Mouse (Mus musculus) liver, adult 2 months (tissue): ENCODE measurements at regions not wholly inside any gene's neighbourhood (a gene's known extent, or its start where the extent isn't known, plus 50 kb on each side); places are given as distances from the start of the nearest gene placed in this dataset.

ENCODE experiments used
- CTCF ChIP-seq: fragments of 200-500 bp; IDR thresholded peaks from 2 replicates; pipeline ENCODE4 v1.5.1; 2011; ENCODE audit warnings: low read depth, low read length, control low read depth
- POLR2A ChIP-seq: fragments of 200-500 bp; IDR thresholded peaks from 2 replicates; pipeline ENCODE4 v1.6.1; 2011; ENCODE audit warnings: low read length, control low read depth; ENCODE audit not compliant: insufficient read depth; ENCODE audit errors: extremely low read depth

- TF ChIP-seq POLR2A (no peak), CTCF (no peak)
These were observed 129.7 kb downstream of the Tfap2a start for GRCm38 (mm10) chr13:40608526-40608925.
